Mouse (Mus musculus) G1E (cell line): ENCODE data around the gene Arid2.

Experiments used
- CTCF ChIP-seq: IDR thresholded peaks from 2 replicates; pipeline ENCODE4 v1.5.1; 2012; ENCODE audit warnings: low read depth, low read length, inconsistent platforms, mixed read lengths
- GATA2 ChIP-seq: IDR thresholded peaks from 2 replicates; pipeline ENCODE4 v1.6.1; 2012; ENCODE audit warnings: low read depth, low read length, inconsistent platforms, borderline replicate concordance
- POLR2AphosphoS5 ChIP-seq: IDR thresholded peaks from 2 replicates; pipeline ENCODE4 v1.6.1; 2012; ENCODE audit warnings: low read depth, low read length, inconsistent platforms; ENCODE audit not compliant: insufficient replicate concordance

DNA sequence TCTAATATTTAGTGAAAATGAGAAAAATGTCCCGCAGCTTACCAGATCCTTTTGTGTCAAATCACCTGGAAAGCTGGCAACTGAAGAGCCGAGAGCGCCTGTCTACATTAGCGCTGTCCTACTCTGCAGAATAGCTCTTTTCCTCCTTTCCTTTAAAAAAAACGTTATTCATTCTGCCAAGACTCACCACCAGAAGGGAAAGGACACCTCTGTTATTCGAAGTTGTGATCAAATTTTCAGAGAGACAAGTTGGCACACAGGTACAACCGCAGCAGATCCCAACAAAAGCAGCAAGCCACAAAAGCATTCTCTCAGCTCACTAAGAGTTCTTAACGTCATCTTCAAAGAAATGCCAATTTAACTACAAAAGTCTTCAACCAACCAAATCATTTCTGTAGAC, 4.2 kb upstream of the Arid2 start:
- TF ChIP-seq CTCF (no peak), GATA2 (no peak), POLR2AphosphoS5 (no peak)
